Mouse (Mus musculus): Measurements from ENCODE around the gene Xirp1. TPM values are rescaled to one million over a fixed set of nuclear protein-coding genes. Genes with fewer than 3 reads are reported as not detected.

Gene Xirp1
- polyA plus RNA-seq, 1 experiment, result 3.5 TPM

DNA sequence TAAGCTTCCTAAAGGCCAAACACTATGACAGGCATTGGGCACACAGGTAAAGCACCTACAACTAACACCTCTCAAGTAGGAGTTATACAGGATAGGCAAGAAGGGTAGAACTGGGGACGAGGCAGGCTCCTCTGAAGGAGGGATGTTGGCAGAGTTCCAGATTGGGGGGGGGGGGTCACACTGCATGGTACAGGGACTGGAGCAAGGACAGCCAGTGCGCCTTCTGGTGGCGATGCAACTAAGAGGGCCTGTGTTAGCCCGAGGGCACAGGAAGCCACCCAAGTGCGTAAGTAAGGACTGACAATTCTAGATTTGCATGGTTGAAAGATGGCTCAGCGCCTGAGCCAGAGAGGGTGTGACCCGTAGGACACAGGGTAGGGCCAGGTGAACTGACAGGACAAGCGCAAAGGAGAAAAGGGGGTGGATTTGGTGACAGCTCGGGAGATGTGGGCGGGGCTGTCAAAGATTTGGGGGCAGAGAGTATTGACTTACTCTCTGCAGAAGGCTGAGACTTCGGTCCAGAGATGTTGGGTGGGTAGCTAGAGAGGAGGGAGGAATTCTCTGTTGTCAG, 41.1 kb downstream of the Xirp1 start:
- peak; percentile 66 for TF ChIP-seq CTCF (IDR thresholded peaks at IDR 0.05; ENCODE audit: control insufficient read depth, insufficient read depth, insufficient read length)
- no peak for TF ChIP-seq FOSL1 (IDR thresholded peaks at IDR 0.05; ENCODE audit: insufficient read depth, low read length, poor library complexity, severe bottlenecking)
- Histone ChIP-seq H3K4me3 (ENCODE audit: insufficient read depth, poor library complexity, severe bottlenecking) (peak overlapping the region; percentile 56), H3K36me3 (ENCODE audit: control insufficient read depth, insufficient read depth) (peaks cover under 1% of the 10 kb centered on the region), H3K79me3 (ENCODE audit: low read depth) (peaks cover 41% of the 10 kb centered on the region), H3K27me3 (ENCODE audit: control insufficient read depth, insufficient read depth, insufficient read length) (no peaks in the 10 kb centered on the region), H3K79me2 (ENCODE audit: control insufficient read depth, insufficient read depth) (peaks cover 53% of the 10 kb centered on the region), H3ac (ENCODE audit: control insufficient read depth, insufficient read length, low read depth) (peak overlapping the region; percentile 57)

DNA sequence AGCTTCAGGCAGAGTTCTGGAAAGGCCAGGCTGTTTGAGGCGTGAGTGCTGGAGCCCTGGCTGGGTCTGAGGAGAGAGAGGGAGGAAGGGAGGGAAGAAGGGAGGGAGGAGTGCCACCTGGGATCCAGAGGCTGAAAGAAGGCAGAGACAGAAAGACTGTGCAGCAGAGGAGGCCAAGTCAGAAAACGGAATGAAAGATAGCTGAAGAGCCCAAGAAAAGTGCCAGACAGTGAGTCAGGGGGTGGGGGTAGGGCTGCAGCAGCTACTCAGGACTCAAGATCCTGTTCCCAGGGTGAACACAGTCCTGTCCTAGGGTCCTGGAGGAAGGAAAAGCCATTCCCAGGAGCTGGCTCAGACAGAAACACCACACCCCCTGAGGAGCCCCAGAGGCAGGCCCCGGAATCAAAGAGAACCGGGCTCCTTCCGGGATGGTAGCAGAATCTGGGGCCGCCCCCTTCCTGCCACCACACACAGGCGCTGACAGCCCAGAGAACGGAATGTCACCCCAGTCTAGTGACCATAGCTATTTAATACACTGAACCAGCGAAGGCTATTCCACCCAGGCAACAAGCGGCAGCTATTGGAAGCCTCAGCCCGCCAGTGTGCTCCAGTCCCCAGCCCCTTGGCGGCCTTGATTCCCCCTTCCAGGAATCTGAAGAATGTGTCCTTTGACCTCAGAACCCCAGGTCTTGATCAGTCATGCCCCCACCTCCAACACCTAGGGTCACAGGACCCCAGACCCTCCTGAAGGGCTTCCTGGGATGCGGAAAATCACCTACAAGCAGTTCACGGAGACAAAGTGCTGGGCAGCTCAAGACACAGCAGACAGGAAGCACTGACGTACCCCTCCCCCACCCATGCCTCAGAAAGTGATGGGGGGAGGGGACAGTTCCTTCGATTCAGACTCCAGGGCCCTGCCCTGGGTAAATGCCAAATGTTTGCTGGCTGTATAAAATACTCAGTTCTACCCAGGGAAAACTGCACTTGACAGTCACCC, 41.9 kb downstream of the Xirp1 start:
- Histone ChIP-seq H3ac (ENCODE audit: control insufficient read depth, insufficient read length, low read depth) (peak overlapping the region; percentile 33), H3K36me3 (ENCODE audit: control insufficient read depth, insufficient read depth) (peaks cover 9% of the 10 kb centered on the region), H3K27me3 (ENCODE audit: control insufficient read depth, insufficient read depth, insufficient read length) (no peaks in the 10 kb centered on the region), H3K79me2 (ENCODE audit: control insufficient read depth, insufficient read depth) (peaks cover 62% of the 10 kb centered on the region), H3K79me3 (ENCODE audit: low read depth) (peaks cover 43% of the 10 kb centered on the region), H3K4me3 (ENCODE audit: insufficient read depth, poor library complexity, severe bottlenecking) (peak overlapping the region; percentile 26)
- TF ChIP-seq MAX (IDR thresholded peaks at IDR 0.05), result no peak
- TF ChIP-seq USF1 (IDR thresholded peaks at IDR 0.05; ENCODE audit: low read depth), result no peak

DNA sequence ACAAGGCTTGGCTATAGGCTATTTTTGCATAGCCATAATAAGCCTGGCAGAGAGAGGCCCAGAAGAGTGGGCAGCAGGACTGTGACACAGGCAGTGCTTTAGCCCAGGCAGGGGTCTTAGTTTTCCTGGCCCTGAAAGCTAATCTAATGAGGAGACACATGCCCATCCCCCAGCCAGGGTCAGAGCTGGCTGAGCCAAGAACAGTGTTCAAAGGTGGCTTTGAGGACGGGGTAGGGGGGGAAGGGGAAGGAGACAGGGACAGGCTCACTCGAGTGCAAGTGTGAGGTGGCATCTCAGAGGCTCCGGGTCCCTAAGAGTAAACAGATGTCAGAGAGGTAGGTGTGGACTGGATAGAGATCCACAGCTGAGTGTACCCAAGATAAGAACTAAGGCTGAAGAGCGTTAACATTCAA, 42.6 kb downstream of the Xirp1 start:
- Histone ChIP-seq H3ac (ENCODE audit: control insufficient read depth, insufficient read length, low read depth) (peak overlapping the region; percentile 46), H3K27me3 (ENCODE audit: control insufficient read depth, insufficient read depth, insufficient read length) (no peaks in the 10 kb centered on the region), H3K36me3 (ENCODE audit: control insufficient read depth, insufficient read depth) (peaks cover 12% of the 10 kb centered on the region), H3K4me3 (ENCODE audit: insufficient read depth, poor library complexity, severe bottlenecking) (no peak overlapping the region), H3K79me3 (ENCODE audit: low read depth) (peaks cover 43% of the 10 kb centered on the region), H3K79me2 (ENCODE audit: control insufficient read depth, insufficient read depth) (peaks cover 64% of the 10 kb centered on the region)
- TF ChIP-seq CEBPB (IDR thresholded peaks at IDR 0.05; ENCODE audit: low read depth) (no peak), MAX (IDR thresholded peaks at IDR 0.05) (no peak), USF1 (IDR thresholded peaks at IDR 0.05; ENCODE audit: low read depth) (no peak), CTCF (IDR thresholded peaks at IDR 0.05; ENCODE audit: control insufficient read depth, insufficient read depth, insufficient read length) (no peak), MYOG (IDR thresholded peaks at IDR 0.05; ENCODE audit: control insufficient read depth, extremely low read depth, insufficient read length) (no peak), MYOD1 (IDR thresholded peaks at IDR 0.05; ENCODE audit: control insufficient read depth, insufficient read length, low read depth) (no peak)

DNA sequence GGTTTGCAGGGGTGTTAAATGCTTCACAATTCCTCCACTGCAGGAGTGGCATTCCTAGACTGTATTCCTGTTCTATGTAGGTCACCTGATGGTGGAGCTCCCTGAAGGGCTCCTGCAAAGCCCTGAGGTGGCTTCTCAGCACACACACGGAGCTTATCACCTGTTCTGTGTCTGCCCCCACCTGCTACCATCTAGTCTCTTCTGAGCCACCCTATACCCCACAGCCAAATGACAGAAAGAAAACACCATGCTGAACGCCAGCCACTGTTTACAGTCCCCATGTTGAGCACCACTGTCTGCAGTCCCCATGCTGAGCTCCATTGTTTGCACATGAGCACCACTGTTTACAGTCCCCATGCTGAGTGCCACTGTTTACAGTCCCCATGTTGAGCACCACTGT, 43.6 kb downstream of the Xirp1 start:
- peaks cover 22% of the 10 kb centered on the region for H3K36me3 ChIP-seq (ENCODE audit: control insufficient read depth, insufficient read depth)
- peaks cover 43% of the 10 kb centered on the region for H3K79me3 ChIP-seq (ENCODE audit: low read depth)
- H3K79me2 ChIP-seq (ENCODE audit: control insufficient read depth, insufficient read depth), result peaks cover 64% of the 10 kb centered on the region
- no peak overlapping the region for H3K4me3 ChIP-seq (ENCODE audit: insufficient read depth, poor library complexity, severe bottlenecking)
- no peaks in the 10 kb centered on the region for H3K27me3 ChIP-seq (ENCODE audit: control insufficient read depth, insufficient read depth, insufficient read length)
- no peak overlapping the region for H3ac ChIP-seq (ENCODE audit: control insufficient read depth, insufficient read length, low read depth)
- TF ChIP-seq CEBPB (IDR thresholded peaks at IDR 0.05; ENCODE audit: low read depth), result no peak
- TF ChIP-seq CTCF (IDR thresholded peaks at IDR 0.05; ENCODE audit: control insufficient read depth, insufficient read depth, insufficient read length), result no peak

DNA sequence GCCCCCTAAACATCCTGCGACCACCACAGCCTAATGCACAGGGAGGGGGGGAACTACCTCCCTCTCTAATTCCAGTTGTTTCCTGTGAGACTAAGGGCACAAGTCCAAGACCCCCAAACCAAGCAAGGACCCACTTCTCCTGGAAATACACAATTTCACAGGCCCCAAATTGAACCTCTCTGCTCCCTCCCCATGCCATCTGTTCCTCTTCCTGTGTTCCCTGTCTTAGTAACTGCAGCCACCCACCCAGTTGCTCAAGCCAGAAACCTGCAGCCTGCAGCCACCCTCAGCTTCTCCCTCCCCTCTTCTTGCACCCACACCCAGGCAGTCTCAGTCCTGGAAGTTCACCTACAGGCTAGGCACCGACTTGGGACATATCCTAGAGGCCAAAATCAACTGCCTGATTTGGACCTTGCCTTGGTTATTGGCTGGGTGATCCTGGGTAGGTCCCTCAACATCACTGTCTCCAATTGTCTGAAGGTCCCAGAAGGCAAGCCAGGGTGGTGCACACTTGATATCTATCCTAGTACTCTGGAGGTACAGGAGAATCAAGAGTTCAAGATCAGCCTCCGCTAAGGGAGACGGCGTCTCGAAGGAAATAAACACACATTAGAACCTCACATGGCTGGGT, 44.5 kb downstream of the Xirp1 start:
- H3K79me3 ChIP-seq (ENCODE audit: low read depth), result peaks cover 43% of the 10 kb centered on the region
- H3K4me3 ChIP-seq (ENCODE audit: insufficient read depth, poor library complexity, severe bottlenecking), result no peak overlapping the region
- H3K36me3 ChIP-seq (ENCODE audit: control insufficient read depth, insufficient read depth), result peaks cover 29% of the 10 kb centered on the region
- TF ChIP-seq MYOG (IDR thresholded peaks at IDR 0.05; ENCODE audit: control insufficient read depth, extremely low read depth, insufficient read length) (no peak), MYOD1 (IDR thresholded peaks at IDR 0.05; ENCODE audit: control insufficient read depth, insufficient read length, low read depth) (no peak), CTCF (IDR thresholded peaks at IDR 0.05; ENCODE audit: control insufficient read depth, insufficient read depth, insufficient read length) (no peak), CEBPB (IDR thresholded peaks at IDR 0.05; ENCODE audit: low read depth) (no peak), MAX (IDR thresholded peaks at IDR 0.05) (no peak), FOSL1 (IDR thresholded peaks at IDR 0.05; ENCODE audit: insufficient read depth, low read length, poor library complexity, severe bottlenecking) (no peak), USF1 (IDR thresholded peaks at IDR 0.05; ENCODE audit: low read depth) (no peak)
- H3ac ChIP-seq (ENCODE audit: control insufficient read depth, insufficient read length, low read depth), result no peak overlapping the region
- no peaks in the 10 kb centered on the region for H3K27me3 ChIP-seq (ENCODE audit: control insufficient read depth, insufficient read depth, insufficient read length)
- H3K79me2 ChIP-seq (ENCODE audit: control insufficient read depth, insufficient read depth), result peaks cover 64% of the 10 kb centered on the region
